Mouse (Mus musculus): ENCODE measurements around the gene Ccl11.

The Ccl11 gene

GRCm38 (mm10) chr11:82047746-82048415 lies 9.7 kb upstream of the Ccl11 start:
- in situ Hi-C loops (cut with MboI; ENCODE audit: unreplicated experiment in 2 of 2) = loop anchor here in 1 of 2 experiments (10.0 kb wide), 1 partner anchor 697 kb away; no protein-coding TSS in a partner anchor

DNA sequence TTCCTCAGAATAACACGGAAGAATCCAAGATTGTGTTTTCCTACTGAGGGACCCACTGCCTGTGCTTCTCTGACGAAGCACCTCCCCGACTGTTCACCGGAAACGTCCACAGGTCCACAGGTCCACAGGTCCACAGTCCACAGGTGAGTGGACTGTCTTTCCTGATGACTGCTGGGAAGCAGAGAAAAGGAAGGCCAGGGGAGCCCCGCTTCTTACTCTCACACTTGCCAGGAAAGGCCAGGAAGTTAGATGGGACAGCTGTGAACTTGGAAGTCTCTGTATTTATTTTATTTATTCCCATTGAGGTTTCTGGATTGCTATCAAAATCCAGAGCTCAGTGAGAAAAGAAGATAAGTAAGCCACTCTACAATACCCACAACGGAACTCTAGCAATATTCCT lies 3.8 kb upstream of the Ccl11 start:
- in situ Hi-C loops (cut with MboI; ENCODE audit: unreplicated experiment in 2 of 2) = loop anchor here in 1 of 2 experiments (5.0 to 25.0 kb wide), 3 partner anchors 123 to 1133 kb away; partner anchors contain the start of genes Slfn3 and Slfn4

GRCm38 (mm10) chr11:82062226-82062625 lies 4.6 kb downstream of the Ccl11 start:
- in situ Hi-C loops (cut with MboI; ENCODE audit: unreplicated experiment in 2 of 2) = loop anchor here in 1 of 2 experiments (25.0 kb wide), 1 partner anchor 1125 kb away; the partner anchor contains the start of genes Slfn3 and Slfn4

DNA sequence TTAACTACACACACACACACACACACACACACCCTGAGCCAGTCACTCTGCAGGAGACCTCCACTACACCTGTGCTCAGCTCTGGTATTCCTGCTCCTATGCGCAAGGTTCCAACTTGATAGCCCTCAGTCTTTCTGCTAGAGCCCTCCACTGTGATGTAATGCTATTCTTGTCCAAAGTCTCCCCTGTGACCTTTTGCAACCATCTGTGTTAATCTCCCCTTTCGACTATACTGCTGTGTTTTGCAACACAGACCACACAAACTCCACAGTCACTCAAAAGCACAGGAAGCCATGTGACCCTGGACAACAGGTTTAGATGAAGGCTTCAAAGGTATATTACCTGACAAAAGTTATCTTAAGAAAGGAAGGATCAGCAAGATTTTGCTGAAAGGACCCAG lies 5.8 kb downstream of the Ccl11 start:
- in situ Hi-C loops (cut with MboI; ENCODE audit: unreplicated experiment in 2 of 2) = loop anchor here in 1 of 2 experiments (25.0 kb wide), 1 partner anchor 1124 kb away; the partner anchor contains the start of genes Slfn3 and Slfn4

DNA sequence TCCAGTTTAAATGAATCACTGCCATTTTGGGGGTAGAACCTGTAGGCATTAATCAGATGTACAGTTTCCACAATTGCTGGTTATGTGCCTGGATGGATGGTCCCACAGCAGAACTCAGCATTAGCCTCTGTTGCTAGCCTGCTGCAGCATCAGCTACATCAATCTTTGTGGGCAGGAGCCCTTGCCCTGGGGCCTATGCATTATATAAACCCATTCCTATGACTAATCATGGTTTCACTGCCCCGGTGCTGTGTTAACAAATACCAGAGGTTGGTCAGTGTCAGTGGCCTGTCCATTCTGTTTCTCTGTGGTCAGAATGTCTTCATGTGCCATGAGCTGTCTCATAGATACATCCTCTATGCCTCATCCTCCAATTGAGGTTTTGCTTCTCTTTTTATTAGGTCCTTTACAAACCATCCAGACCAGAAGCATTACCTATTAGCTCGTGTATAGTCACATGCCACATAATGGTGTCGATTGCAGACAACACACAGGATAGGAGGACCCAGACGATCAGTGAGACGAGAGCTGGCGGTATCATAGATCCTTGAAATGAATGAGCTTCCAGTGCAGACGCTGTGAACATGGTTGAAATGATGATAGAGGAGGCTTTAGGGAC lies 9.4 kb downstream of the Ccl11 start:
- in situ Hi-C loops (cut with MboI; ENCODE audit: unreplicated experiment in 2 of 2) = loop anchor here in 1 of 2 experiments (25.0 kb wide), 1 partner anchor 1120 kb away; the partner anchor contains the start of genes Slfn3 and Slfn4

DNA sequence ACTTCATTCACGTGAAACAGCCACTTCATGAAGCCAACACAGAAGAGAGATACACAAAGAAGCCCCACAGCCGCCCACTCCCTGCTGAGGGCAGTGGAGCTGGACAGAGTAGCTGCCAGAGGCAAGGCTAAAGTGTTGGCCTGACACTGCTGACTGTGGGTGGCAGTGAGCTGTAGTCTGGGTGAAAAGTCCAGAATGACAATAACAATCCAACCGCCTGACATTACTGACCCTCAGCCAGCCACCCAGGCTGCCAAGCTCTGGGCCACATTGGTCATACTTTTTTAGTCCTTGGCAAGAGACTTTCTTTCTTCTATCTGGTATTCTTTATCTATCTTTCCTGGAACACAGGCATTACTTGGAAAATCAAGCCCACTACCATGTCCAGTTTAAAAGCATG lies 13.5 kb downstream of the Ccl11 start:
- in situ Hi-C loops (cut with MboI; ENCODE audit: unreplicated experiment in 2 of 2) = loop anchor here in 1 of 2 experiments (25.0 kb wide), 1 partner anchor 1116 kb away; the partner anchor contains the start of genes Slfn3 and Slfn4

- in situ Hi-C loops (cut with MboI; ENCODE audit: unreplicated experiment in 2 of 2) = loop anchor here in 1 of 2 experiments (25.0 kb wide), 1 partner anchor 1115 kb away; the partner anchor contains the start of genes Slfn3 and Slfn4
Observed at GRCm38 (mm10) chr11:82072374-82072773, 14.8 kb downstream of the Ccl11 start.

GRCm38 (mm10) chr11:82072984-82073383 lies 15.4 kb downstream of the Ccl11 start:
- in situ Hi-C loops (cut with MboI; ENCODE audit: unreplicated experiment in 2 of 2) = loop anchor here in 1 of 2 experiments (25.0 kb wide), 1 partner anchor 1114 kb away; the partner anchor contains the start of genes Slfn3 and Slfn4

DNA sequence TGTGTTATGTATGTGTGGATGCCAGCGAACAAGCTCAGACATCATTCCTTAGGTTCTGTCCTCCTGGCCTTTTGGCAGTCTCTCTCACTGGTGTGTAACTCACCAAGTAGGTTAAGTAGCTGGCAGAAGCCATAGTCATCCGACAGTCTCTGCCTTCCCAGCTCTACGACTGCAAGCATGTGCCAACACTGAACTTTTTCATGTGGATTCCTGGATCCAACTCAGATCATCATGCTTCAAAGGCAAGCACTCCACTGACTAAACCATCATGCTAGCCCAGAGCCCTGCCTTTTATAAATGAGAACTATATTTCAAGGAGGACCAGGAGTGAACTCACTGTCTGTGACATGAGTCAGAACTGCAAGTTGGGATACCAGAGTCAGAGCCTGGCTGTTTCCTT lies 16.1 kb downstream of the Ccl11 start:
- in situ Hi-C loops (cut with MboI; ENCODE audit: unreplicated experiment in 2 of 2) = loop anchor here in 1 of 2 experiments (25.0 kb wide), 1 partner anchor 1114 kb away; the partner anchor contains the start of genes Slfn3 and Slfn4

DNA sequence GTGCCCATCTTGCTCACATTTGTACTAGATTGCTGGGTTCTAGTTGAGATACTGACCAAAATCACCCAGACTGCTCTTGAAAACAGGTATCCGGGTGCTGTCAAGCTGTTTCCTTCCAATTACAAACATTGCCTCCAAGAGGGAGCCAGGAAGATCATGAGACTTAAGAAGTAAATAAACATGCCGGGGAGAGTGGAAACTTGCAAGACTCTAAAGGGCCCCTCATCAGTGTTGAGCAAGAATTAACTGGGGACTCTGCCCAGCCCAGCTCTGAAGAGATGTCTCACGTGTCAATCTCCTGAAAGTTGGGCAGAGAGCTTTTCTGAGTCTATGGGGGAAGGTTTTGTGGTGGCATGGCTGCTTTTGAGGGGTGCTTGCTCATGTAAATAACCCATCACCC lies 19.4 kb downstream of the Ccl11 start:
- in situ Hi-C loops (cut with MboI; ENCODE audit: unreplicated experiment in 2 of 2) = no loop called here

DNA sequence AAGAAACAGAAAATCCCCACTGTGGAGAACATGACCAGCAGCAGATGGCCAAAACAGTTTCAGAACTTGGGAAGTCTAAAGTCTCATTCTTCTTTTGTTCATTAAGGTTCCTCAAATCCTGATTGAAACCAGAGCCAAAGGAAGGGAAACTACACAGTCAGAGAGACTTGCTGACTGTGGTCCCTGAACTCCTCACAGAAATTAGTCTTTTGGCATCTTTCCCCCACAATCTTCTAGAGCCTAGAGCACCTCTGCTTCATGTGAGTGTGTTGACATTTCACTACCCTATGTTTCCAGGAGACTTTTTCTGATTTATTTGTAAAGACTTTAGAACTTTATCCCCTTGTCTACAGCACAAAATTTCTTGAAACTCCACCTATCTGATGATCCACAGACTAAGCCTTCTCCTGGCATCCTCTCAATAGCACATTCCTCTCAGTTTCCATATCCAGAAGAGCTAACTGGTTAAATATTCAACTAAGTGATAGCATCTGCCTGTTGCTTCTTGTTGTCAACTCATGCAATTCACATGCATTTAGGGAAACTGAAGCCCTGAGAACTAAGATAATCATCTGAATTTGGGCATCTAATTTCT lies 20.6 kb downstream of the Ccl11 start:
- in situ Hi-C loops (cut with MboI; ENCODE audit: unreplicated experiment in 2 of 2) = no loop called here

DNA sequence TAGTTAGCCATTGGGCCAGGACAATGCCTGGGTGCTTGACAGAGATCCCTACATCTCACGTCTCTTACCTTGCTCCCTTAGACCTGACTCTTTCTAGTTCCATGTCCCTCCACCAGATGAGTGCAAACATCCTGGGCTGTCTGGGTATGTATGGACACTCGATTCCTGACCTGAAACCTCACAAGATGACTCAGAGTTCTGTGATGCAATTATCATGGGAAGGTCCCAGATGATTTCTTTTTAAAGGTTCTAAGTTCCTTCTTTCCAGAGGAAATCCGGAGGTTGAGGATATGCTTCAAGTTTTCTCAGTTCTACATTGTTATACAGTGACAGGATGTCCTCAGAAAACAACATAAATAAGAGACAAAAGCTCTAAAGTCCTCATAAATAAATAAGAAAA lies 23.2 kb downstream of the Ccl11 start:
- in situ Hi-C loops (cut with MboI; ENCODE audit: unreplicated experiment in 2 of 2) = no loop called here

- in situ Hi-C loops (cut with MboI; ENCODE audit: unreplicated experiment in 2 of 2) = no loop called here
Observed at GRCm38 (mm10) chr11:82084360-82084759, 26.7 kb downstream of the Ccl11 start.

GRCm38 (mm10) chr11:82099511-82100323 lies 42.1 kb downstream of the Ccl11 start:
- in situ Hi-C loops (cut with MboI; ENCODE audit: unreplicated experiment in 2 of 2) = no loop called here

GRCm38 (mm10) chr11:82101087-82101486 lies 43.5 kb downstream of the Ccl11 start:
- in situ Hi-C loops (cut with MboI; ENCODE audit: unreplicated experiment in 2 of 2) = no loop called here

DNA sequence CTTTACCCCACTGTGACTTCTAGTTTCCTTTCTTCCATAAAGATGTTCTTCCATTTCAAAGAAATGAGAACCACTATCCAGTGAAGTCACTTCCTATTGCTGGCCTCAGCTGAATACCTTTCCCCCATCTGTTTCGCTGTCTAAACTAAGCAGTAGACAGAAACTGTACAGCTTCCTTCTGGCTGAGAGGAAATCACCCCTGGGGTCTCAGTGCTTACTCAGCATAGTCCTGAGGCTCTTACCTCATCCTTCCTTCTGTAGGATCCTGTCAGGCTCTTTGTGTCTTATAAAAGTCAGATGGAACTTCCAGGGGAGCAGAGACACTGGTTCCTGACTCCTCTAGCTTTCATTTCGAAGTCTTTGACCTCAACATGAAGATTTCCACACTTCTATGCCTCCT lies 43.9 kb downstream of the Ccl11 start, which contains the start of gene Ccl12:
Gene Ccl12 (plus strand): TSS at position 317 of the 400 bp plus-strand sequence.
- in situ Hi-C loops (cut with MboI; ENCODE audit: unreplicated experiment in 2 of 2) = no loop called here

- in situ Hi-C loops (cut with MboI; ENCODE audit: unreplicated experiment in 2 of 2) = no loop called here
Observed at GRCm38 (mm10) chr11:82109611-82110010, 52.0 kb downstream of the Ccl11 start.

- in situ Hi-C loops (cut with MboI; ENCODE audit: unreplicated experiment in 2 of 2) = no loop called here
Observed at GRCm38 (mm10) chr11:82110372-82111248, 53.0 kb downstream of the Ccl11 start.

Measured in v-Abl transformed pro-B cells (cell line).